Mouse (Mus musculus) spleen, postnatal 4 days (tissue): ENCODE results near the gene Rmnd5b.
"Not testable (repeated sequence)": the region's sequence is repeated elsewhere in the genome, so short reads cannot be mapped to it uniquely, and the experiment has no call there.

Source experiments
- DNase-seq, 2 experiments: peaks; one replicate each; pipeline ENCODE4 v3.0.0; 2022; ENCODE audit warnings: low spot score in 2 of 2

The Rmnd5b gene

DNA sequence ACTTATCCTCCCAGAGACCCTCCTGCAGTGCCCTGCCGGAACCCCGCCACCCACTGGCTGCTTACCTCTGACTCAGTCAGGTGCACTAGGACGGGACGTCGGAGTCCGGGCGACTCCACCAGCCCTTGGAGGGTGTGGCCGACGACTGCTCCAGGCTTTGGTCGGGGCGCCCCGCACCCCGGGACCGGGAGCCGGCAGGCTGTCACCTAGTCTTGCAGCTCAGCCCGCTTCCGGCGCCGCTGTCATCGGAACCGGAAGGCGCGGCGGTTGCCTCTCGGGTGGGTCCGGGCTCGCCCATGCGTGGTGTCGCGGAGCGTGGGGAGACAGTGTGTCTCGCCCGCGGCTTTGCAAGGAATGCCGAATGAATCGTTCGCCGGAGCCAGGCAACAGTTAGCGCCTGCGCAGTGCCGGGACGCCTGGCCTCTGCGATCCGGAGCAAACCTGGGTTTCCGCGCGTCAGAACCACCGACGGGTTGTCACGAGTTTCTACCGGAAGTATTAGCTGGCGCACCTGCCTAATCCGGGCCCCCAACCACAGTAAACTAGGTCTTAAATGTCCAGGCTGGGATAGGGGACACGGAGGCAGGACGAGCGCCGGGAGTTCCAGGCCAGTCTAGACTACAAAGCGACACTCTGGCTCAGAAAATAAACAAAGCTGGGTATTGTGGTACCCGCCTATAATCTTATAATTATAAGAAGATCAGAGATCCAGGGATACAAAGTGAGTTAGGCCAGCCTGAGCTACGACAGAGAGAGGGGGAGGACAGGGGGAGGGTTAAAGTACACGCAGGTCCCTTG, at the start of gene Rmnd5b:
Rmnd5b (minus strand) TSS at position 372 of the 798 bp plus-strand sequence.
- peak; percentile 83 to 93 for DNase-seq

DNA sequence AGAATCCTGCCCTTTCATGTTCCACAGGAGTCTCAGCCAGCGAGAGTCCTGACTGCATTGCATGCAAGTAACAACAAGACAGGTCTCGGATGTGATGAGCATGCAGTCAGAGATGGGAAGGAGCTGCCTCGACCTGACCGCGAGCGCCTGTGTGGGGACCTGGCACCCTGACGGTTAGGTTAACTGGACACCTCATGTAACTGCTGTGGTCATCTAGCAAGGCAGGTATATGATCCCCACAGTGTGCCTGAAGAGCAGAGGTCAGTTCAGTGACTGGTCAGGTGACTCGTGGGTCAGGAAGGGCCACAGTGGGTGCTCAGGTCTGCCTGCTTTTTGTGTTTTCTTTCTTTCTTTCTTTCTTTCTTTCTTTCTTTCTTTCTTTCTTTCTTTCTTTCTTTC, 46.3 kb upstream of the Rmnd5b start:
- DNase-seq = no peak

DNA sequence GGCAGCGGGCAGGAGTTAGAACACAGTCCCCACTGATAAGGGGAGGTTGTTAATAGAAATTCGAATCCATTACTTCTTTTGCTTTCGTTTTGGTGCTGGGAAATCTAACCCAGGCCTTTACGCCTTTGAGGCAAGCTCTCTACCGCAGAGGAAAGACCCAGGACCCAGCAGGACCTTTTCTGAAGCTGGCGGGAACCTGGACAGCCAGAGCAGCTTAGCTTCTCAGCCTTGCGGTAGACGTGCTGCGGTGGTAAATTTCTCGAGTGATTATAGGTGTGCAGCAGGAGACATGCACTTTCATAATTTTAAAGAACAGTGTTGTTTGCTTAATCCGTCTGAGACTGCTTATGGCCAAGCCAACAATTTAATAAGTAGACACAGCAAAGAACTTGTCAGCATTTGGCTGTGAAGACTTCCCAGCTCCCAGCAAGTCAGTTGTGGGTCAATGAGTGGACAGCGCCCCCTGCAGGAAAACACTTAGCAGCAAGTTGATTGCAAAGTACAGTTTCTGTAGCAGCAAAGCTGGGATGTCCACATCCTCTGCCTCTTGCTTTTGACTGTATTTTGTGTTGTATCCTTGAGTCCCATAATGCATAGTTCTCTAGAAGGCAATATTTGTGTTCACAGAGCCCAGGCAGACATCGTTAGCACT, 45.8 kb upstream of the Rmnd5b start:
- DNase-seq = peak; percentile 85 to 96

DNA sequence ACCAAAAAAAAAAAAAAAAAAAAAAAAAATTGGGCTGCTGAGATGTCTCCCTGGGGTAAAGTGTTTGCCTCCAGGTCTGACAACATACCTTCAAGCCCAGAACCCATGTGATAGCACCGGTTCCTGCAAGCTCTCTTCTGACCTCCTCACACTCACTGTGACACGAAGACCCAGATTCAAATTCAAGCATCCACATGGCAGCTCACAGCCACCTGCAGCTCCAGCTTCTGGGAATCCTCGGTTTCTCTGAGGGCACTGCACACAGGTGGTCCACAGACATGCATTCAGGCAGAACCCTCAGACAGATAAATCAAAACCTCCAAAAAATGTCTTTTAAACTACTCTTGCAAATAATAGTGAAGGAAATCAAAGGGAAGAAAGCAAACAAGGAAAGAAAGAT, 43.8 kb upstream of the Rmnd5b start:
- DNase-seq = no peak

- DNase-seq = no peak
Measured at GRCm38 (mm10) chr11:51677737-51678418, 42.2 kb upstream of the Rmnd5b start.

GRCm38 (mm10) chr11:51675386-51675785, 39.7 kb upstream of the Rmnd5b start:
- DNase-seq = no peak

DNA sequence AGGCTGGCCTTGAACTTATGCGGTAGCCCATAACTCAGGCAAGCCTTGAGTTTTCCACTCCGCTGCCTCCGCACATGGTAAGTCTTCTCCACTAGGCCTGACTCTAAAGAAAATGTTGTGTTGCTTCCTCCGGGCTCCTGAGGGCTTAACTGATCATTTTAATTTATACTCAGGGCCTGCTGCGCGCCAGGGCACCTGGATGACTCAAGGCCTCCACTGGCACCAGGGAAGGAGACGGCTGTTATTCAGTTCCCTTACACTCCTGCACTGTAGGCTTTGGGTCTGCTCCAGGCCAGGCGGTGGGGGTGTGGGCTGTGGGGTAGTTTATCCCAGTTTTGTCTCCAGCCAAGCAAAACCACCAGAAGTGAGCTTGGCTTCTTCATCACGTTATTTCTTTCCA, 37.6 kb upstream of the Rmnd5b start:
- DNase-seq = no peak

DNA sequence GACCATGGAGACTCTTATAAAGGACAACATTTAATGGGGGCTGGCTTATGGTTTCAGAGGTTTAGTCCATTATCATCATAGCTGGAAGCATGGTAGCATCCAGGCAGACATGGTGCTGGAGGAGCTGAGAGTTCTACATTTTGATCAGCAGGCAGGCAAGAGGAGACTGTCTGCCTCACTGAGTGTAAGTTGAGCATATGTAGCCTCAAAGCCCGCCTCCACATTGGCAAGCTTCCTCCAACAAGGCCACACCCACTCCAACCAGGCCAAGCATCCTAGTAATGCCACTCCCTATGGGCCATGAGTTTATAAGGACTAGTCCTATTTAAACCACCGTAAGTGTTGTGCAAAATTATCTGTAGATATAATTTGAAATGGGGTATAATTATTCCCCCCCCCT, 35.7 kb upstream of the Rmnd5b start:
- no peak for DNase-seq

GRCm38 (mm10) chr11:51670846-51671245, 35.1 kb upstream of the Rmnd5b start:
- no peak for DNase-seq

GRCm38 (mm10) chr11:51664747-51665146, 29.1 kb upstream of the Rmnd5b start:
- DNase-seq = not testable (repeated sequence)

DNA sequence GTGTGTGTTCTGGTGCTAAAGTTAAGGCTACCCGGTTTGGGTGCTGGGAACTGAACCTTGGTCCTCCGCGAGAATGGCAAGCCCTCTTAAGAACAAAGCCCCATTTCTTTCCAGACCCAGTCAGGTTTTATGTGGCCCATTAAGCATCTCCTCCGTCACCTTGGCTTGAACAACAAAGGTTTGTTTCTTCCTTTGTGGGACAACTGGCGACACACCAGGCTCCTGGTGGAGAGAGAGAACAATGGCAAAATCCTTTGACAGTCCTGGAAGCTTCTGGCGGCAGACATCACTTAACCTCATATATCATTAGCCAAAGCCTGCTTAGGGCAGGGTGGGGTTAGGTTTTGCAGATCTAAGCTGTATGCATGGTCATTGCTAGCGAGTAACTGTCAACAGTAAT, 26.9 kb upstream of the Rmnd5b start:
- DNase-seq = no peak

DNA sequence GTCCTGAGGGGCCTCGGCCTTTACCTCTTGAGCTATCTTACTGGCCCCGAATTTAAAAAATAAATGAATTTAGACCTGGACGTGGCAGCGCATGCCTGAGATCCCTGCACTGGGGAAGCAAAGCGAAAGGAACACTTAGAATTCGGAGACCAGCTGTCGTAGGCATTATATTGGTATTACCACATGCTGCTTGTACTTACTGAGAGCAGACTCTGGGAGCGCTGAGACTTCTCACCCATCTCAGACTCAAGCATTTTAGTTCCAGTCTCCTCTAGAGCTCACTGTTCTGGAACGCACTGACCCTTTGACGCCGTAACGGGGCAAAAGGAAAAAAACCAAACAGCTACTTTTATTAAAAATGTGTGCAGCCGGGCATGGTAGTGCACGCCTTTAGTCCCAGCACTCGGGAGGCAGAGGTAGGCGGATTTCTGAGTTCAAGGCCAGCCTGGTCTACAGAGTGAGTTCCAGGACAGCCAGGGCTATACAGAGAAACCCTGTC, 26.2 kb upstream of the Rmnd5b start:
- DNase-seq = no peak

DNA sequence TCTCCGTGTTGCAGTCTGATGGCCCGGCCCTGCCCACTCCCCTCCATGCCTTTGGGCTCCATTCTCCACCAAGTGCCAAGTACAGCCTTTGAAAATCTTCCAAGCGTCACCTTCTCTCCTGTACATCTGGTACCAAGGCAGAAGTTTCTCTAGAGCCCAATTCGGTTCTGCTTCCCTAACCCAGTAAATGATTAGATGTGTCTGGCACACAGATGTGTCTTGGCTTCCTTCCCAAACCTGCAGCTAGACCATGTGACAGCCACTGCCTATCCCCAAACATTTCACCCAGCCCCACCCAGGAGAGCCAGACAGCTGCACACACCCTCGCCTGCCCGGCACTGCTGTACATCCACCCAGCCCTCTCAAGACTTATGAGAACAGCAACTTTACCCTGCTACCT, 23.0 kb upstream of the Rmnd5b start:
- peak in 1 of 2 experiments; percentile 58 for DNase-seq

GRCm38 (mm10) chr11:51658291-51658690, 22.6 kb upstream of the Rmnd5b start:
- DNase-seq = no peak

GRCm38 (mm10) chr11:51656798-51657521, 21.3 kb upstream of the Rmnd5b start:
- no peak for DNase-seq

DNA sequence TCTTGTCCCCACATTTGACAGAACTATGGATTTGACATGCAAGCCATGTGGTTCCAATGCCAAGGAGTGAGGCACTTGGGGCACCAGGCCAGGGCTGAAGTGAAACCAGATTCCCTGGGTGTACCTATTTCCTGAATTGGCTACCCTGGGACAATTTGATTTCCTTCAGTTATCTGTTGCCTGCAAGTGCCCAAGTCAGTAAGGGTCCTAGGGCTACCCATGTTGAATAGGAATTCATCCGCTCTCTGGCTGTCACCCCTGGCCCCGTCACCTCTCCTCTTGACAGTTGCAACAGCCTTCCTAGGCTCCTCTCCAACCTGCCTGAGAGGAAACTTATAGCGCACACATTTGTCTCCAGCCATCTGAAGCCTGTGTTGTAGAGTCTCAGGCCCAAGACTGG, 19.2 kb upstream of the Rmnd5b start:
- DNase-seq = no peak

GRCm38 (mm10) chr11:51653736-51654135, 18.0 kb upstream of the Rmnd5b start:
- no peak for DNase-seq

DNA sequence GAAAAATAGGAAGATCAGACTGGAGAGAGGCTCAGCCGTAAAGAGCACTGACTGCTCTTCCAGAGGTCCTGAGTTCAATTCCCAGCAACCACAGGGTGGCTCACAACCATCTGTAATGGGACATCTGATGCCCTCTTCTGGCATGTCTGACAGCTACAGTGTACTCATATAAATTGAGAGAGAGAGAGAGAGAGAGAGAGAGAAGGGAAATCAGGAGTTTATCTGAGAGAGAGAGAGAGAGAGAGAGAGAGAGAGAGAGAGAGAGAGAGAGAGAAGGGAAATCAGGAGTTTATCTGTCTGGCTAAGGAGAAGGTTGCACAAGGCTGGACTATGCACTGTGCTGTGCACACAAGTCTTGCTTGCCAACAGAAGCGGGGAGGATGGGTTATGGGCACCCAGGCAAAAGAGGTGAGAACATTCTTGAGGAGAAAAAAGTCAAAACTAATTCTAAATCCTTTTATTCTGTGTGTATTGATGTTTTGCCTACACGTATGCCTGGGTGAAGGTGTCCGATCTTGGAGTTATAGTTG, 17.3 kb upstream of the Rmnd5b start:
- DNase-seq = no peak

- DNase-seq = peak; percentile 66 to 86
Measured at GRCm38 (mm10) chr11:51650691-51651515, 15.2 kb upstream of the Rmnd5b start, which contains the start of the genes N4bp3 and D930048N14Rik. Gene N4bp3 (minus strand): TSS chr11:51650842. Gene D930048N14Rik (plus strand): TSS chr11:51650954.

DNA sequence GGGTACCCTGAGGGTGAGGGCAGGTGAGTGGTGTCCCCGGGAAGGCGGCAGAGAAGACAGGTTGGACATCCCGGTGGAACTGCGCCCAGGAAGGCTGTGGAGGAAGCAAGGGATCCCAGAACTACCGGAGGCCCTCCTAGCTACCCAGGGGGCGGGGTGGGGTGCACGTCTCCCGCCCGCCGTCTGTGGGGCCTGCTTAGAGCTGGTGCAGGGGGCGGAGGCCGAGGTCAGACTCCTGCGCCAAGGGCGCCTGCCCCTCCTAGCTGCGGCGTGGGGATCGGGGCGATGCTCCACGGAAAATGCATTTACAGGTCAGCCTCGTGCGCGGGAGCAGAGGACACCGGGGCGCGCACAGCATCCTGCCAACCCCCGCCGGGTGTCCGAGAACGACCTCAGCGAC, 14.6 kb upstream of the Rmnd5b start:
- peak in 1 of 2 experiments; percentile 74 for DNase-seq

- no peak for DNase-seq
Measured at GRCm38 (mm10) chr11:51649889-51650199, 14.1 kb upstream of the Rmnd5b start.
